Mouse (Mus musculus) forebrain, embryonic 15.5 days (tissue): ENCODE measurements at regions not wholly inside any gene's neighbourhood (a gene's known extent, or its start where the extent isn't known, plus 50 kb on each side); places are given as distances from the start of the nearest gene placed in this dataset.
"Not testable (repeated sequence)": the region's sequence is repeated elsewhere in the genome, so short reads cannot be mapped to it uniquely, and the experiment has no call there.

Experiments
- ATAC-seq: fragments of 200-750 bp; cut with Nextera tagmentation; replicated peaks from 2 replicates; pipeline ENCODE4 v1.8.0; 2017; ENCODE audit warnings: mild to moderate bottlenecking, moderate TSS enrichment, moderate library complexity
- H3K27ac ChIP-seq: fragments of 300-500 bp; sonication (generic); replicated peaks from 2 replicates; pipeline ENCODE4 v1.5.1; 2015; ENCODE audit warnings: mild to moderate bottlenecking, inconsistent platforms
- H3K27me3 ChIP-seq: fragments of 300-500 bp; sonication (generic); 2 replicates; pipeline ENCODE4 v1.6.1; 2015; ENCODE audit warnings: inconsistent platforms
- H3K36me3 ChIP-seq: fragments of 300-500 bp; sonication (generic); 2 replicates; pipeline ENCODE4 v1.6.1; 2015; ENCODE audit warnings: mild to moderate bottlenecking, inconsistent platforms
- H3K4me1 ChIP-seq: fragments of 300-500 bp; sonication (generic); 2 replicates; pipeline ENCODE4 v1.6.1; 2015; ENCODE audit warnings: inconsistent platforms
- H3K4me2 ChIP-seq: fragments of 300-500 bp; sonication (generic); replicated peaks from 2 replicates; pipeline ENCODE4 v1.6.1; 2015; ENCODE audit warnings: mild to moderate bottlenecking, inconsistent platforms
- H3K4me3 ChIP-seq: fragments of 300-500 bp; sonication (generic); 2 replicates; pipeline ENCODE4 v1.5.1; 2015; ENCODE audit warnings: mild to moderate bottlenecking, inconsistent platforms
- H3K9ac ChIP-seq: fragments of 300-500 bp; sonication (generic); replicated peaks from 2 replicates; pipeline ENCODE4 v1.6.1; 2015; ENCODE audit warnings: mild to moderate bottlenecking, inconsistent platforms
- H3K9me3 ChIP-seq: fragments of 300-500 bp; sonication (generic); 2 replicates; pipeline ENCODE4 v1.6.1; 2016; ENCODE audit warnings: inconsistent platforms
- WGBS: fragments of 180-500 bp; shearing (Covaris S2); methylation state at CpG from one replicate; pipeline ENCODE4 v1.1.7; 2015; ENCODE audit warnings: mixed read lengths; 5-methylcytosine and 5-hydroxymethylcytosine counted together

GRCm38 (mm10) chr8:88064414-88065110, 54.0 kb upstream of the Cnep1r1 start:
- Histone ChIP-seq H3K4me2 (no peak overlapping the region), H3K36me3 (no peaks in the 10 kb centered on the region), H3K27ac (peak overlapping the region; percentile 73), H3K9ac (no peak overlapping the region), H3K9me3 (no peaks in the 10 kb centered on the region), H3K4me3 (no peak overlapping the region), H3K27me3 (no peaks in the 10 kb centered on the region), H3K4me1 (peaks cover 15% of the 10 kb centered on the region)
- ATAC-seq: no peak; the same call in 1 of the 2 replicates
- WGBS: 61% methylated on average over 13 of the region's 13 CpGs

- H3K27ac ChIP-seq, H3K4me2 ChIP-seq, ATAC-seq, H3K9ac ChIP-seq, H3K9me3 ChIP-seq, H3K36me3 ChIP-seq, H3K4me3 ChIP-seq, H3K27me3 ChIP-seq, H3K4me1 ChIP-seq: not testable (repeated sequence)
- 70% methylated on average over 1 of the region's 1 CpGs for WGBS
Measured at GRCm38 (mm10) chr8:88059107-88059506, 59.5 kb upstream of the Cnep1r1 start.

- 84% methylated on average over 7 of the region's 7 CpGs for WGBS
- H3K9me3 ChIP-seq: no peaks in the 10 kb centered on the region
- H3K9ac ChIP-seq: no peak overlapping the region
- no peak overlapping the region for H3K4me3 ChIP-seq
- no peaks in the 10 kb centered on the region for H3K36me3 ChIP-seq
- H3K4me1 ChIP-seq: no peaks in the 10 kb centered on the region
- no peak overlapping the region for H3K27ac ChIP-seq
- no peak for ATAC-seq
- no peaks in the 10 kb centered on the region for H3K27me3 ChIP-seq
- no peak overlapping the region for H3K4me2 ChIP-seq
Measured at GRCm38 (mm10) chr8:88057686-88058234, 60.8 kb upstream of the Cnep1r1 start.

GRCm38 (mm10) chr8:88050651-88051050, 67.9 kb upstream of the Cnep1r1 start:
- Histone ChIP-seq H3K27me3 (no peaks in the 10 kb centered on the region), H3K9ac (no peak overlapping the region), H3K4me3 (no peak overlapping the region), H3K4me1 (no peaks in the 10 kb centered on the region), H3K36me3 (no peaks in the 10 kb centered on the region), H3K4me2 (no peak overlapping the region), H3K27ac (no peak overlapping the region), H3K9me3 (no peaks in the 10 kb centered on the region)
- WGBS: 88% methylated on average over 10 of the region's 10 CpGs
- no peak for ATAC-seq

DNA sequence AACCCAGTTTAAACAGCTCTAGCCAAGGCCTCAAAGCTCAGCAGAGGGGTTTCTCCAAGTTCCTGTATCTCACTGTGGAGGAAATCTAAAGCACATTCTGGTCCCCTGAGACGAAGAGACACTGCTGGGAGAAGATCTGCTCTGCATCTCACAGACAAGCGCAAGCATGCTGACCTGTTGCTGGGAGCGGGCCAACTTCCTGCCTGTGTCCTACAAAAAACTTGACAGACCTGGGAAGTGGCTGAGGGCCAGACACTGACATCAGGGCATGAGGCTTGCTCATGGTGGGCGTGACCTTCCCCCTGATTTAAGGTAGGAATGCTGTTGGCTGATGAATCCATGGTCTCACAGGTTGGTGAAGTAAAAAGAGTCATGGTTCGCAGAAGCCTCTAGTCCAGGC, 69.5 kb upstream of the Cnep1r1 start:
- Histone ChIP-seq H3K27ac (no peak overlapping the region), H3K4me3 (no peak overlapping the region), H3K4me2 (no peak overlapping the region), H3K4me1 (no peaks in the 10 kb centered on the region), H3K9ac (no peak overlapping the region), H3K36me3 (no peaks in the 10 kb centered on the region), H3K27me3 (no peaks in the 10 kb centered on the region), H3K9me3 (no peaks in the 10 kb centered on the region)
- 77% methylated on average over 5 of the region's 5 CpGs for WGBS
- no peak for ATAC-seq

GRCm38 (mm10) chr8:88045995-88046394, 72.6 kb upstream of the Cnep1r1 start:
- Histone ChIP-seq H3K9ac (no peak overlapping the region), H3K27me3 (no peaks in the 10 kb centered on the region), H3K4me1 (no peaks in the 10 kb centered on the region), H3K36me3 (no peaks in the 10 kb centered on the region), H3K27ac (no peak overlapping the region), H3K9me3 (no peaks in the 10 kb centered on the region), H3K4me3 (no peak overlapping the region), H3K4me2 (no peak overlapping the region)
- no peak for ATAC-seq
- 75% methylated on average over 4 of the region's 4 CpGs for WGBS

GRCm38 (mm10) chr8:88039286-88039685, 79.3 kb upstream of the Cnep1r1 start:
- Histone ChIP-seq H3K27ac (no peak overlapping the region), H3K4me1 (no peaks in the 10 kb centered on the region), H3K27me3 (no peaks in the 10 kb centered on the region), H3K36me3 (no peaks in the 10 kb centered on the region), H3K9ac (no peak overlapping the region), H3K4me2 (no peak overlapping the region), H3K9me3 (no peaks in the 10 kb centered on the region), H3K4me3 (no peak overlapping the region)
- no peak for ATAC-seq
- 29% methylated on average over 6 of the region's 6 CpGs for WGBS

GRCm38 (mm10) chr8:88037994-88038393, 78.6 kb upstream of the Zfp423 start:
- whole genome bisulfite sequencing: 90% methylated on average over 2 of the region's 2 CpGs
- Histone ChIP-seq H3K36me3 (no peaks in the 10 kb centered on the region), H3K9me3 (no peaks in the 10 kb centered on the region), H3K4me1 (no peaks in the 10 kb centered on the region), H3K27me3 (no peaks in the 10 kb centered on the region), H3K4me3 (no peak overlapping the region), H3K9ac (no peak overlapping the region), H3K27ac (no peak overlapping the region), H3K4me2 (no peak overlapping the region)
- ATAC-seq: no peak

DNA sequence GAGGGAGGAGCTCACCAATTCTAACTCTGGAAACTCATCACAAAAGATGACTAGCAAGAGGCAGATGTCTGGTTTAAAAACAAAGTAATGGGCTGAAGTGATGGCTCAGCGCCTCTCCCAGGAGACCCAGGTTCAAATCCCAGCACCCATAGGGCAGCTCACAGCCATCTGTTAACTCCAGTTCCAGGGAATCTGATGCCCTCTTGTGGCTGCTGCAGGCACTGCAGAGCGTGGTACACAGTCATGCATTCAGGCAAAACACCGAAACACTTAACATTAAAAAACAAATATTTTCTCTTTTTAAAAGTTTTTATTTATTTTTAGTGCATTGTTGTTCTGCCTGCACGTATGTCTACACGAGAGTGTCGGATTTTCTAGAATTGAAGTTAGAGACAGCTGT, 73.7 kb upstream of the Zfp423 start:
- WGBS: 84% methylated on average over 6 of the region's 6 CpGs
- H3K9me3 ChIP-seq: no peaks in the 10 kb centered on the region
- no peaks in the 10 kb centered on the region for H3K4me1 ChIP-seq
- no peak overlapping the region for H3K27ac ChIP-seq
- no peak overlapping the region for H3K4me3 ChIP-seq
- ATAC-seq: no peak
- H3K4me2 ChIP-seq: no peak overlapping the region
- no peaks in the 10 kb centered on the region for H3K27me3 ChIP-seq
- no peaks in the 10 kb centered on the region for H3K36me3 ChIP-seq
- H3K9ac ChIP-seq: no peak overlapping the region

DNA sequence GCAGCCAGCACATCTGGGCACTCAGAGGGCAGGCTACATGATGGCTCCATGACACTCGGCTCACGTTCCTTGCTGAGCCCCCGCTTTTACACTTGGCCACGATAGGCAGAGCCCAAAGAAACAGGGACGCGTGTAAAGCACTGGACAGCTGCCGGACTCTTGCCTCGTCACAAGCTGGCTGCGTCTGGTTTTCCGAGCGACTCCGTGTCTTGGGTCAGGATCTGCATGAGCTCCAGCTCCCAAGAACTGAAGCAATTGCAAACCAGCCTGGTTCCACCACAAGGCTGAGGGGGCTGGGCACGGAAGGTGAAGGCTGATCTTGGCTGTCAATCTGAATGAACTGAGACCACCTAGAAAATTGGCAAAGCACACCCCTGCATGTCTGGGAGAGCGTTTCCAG, 65.1 kb upstream of the Zfp423 start:
- no peak overlapping the region for H3K27ac ChIP-seq
- H3K4me3 ChIP-seq: no peak overlapping the region
- no peak overlapping the region for H3K4me2 ChIP-seq
- H3K9ac ChIP-seq: no peak overlapping the region
- ATAC-seq: no peak
- H3K27me3 ChIP-seq: no peaks in the 10 kb centered on the region
- no peaks in the 10 kb centered on the region for H3K9me3 ChIP-seq
- H3K36me3 ChIP-seq: no peaks in the 10 kb centered on the region
- 86% methylated on average over 14 of the region's 14 CpGs for WGBS
- H3K4me1 ChIP-seq: peaks cover 11% of the 10 kb centered on the region; the same call in 1 of the 2 replicates

DNA sequence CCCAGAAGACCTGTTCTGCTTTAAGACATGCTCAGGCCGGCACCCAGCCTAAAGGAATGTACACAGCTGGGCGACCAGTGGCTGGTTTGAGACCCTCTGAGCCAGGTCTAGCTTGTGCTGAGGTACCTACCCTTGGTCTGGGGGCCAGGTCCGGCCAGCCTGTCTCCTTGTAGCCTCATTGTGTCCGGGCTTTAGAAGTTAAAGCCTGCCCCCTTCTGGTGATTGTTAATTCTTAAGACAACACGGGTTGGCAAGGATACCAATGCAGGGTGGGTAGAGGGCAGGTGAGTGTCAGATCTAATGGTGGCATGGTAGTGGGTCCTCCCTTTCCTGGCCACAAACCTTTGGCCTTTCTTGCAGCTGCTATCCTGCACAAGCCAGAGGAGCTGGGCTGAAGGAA, 64.0 kb upstream of the Zfp423 start:
- Histone ChIP-seq H3K27me3 (no peaks in the 10 kb centered on the region), H3K27ac (no peak overlapping the region), H3K4me1 (peaks cover 11% of the 10 kb centered on the region; the same call in 1 of the 2 replicates), H3K9me3 (no peaks in the 10 kb centered on the region), H3K4me2 (no peak overlapping the region), H3K36me3 (no peaks in the 10 kb centered on the region), H3K9ac (no peak overlapping the region), H3K4me3 (no peak overlapping the region)
- ATAC-seq: peak; percentile 80
- WGBS: 10% methylated on average over 5 of the region's 5 CpGs

DNA sequence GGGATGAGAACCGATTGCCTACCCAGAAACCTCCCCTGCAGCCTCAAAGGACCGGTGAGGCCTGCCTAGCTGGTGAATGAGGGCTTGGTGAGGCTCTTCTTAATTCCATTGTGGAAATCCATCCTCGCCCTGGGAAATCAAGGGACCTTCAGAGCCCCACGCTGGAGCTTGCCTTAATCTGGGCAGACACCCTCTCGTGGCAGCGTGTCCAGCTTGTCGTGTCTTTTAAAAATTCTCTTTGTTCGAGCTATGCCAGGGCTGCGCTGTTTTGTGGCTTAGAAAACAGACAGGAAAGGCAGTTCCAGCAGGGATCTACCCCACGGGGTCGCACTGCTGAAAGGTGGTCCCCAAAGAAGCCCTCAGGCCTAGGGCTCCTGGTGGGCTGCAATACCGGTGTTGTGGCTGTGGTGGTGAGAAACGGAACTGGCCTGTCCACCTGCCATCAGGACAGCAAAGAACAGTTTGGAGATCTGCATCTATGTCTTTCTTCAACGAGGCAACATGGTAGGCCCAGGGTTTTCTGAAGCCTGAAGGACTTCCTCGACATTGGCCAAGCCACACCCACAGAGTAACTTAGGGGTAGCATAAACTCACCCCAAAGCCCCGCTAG, 63.5 kb upstream of the Zfp423 start:
- no peak overlapping the region for H3K4me3 ChIP-seq
- no peak overlapping the region for H3K9ac ChIP-seq
- no peak overlapping the region for H3K4me2 ChIP-seq
- no peaks in the 10 kb centered on the region for H3K27me3 ChIP-seq
- peaks cover 11% of the 10 kb centered on the region; the same call in 1 of the 2 replicates for H3K4me1 ChIP-seq
- H3K27ac ChIP-seq: no peak overlapping the region
- H3K36me3 ChIP-seq: no peaks in the 10 kb centered on the region
- no peaks in the 10 kb centered on the region for H3K9me3 ChIP-seq
- no peak for ATAC-seq
- 39% methylated on average over 16 of the region's 16 CpGs for WGBS
